Mouse (Mus musculus) hindbrain, postnatal 0 days (tissue): Measurements from ENCODE around the gene Dppa5a. TPM values are rescaled to one million over a fixed set of nuclear protein-coding genes. Genes with fewer than 3 reads are reported as not detected.

ENCODE experiments used
- ATAC-seq: fragments of 200-750 bp; cut with Nextera tagmentation; 2 replicates; pipeline ENCODE4 v1.8.0; 2017; ENCODE audit warnings: mild to moderate bottlenecking, moderate TSS enrichment, moderate library complexity
- DNase-seq: peaks from one replicate; pipeline ENCODE4 v3.0.0-alpha.2; 2015; ENCODE audit warnings: low spot score
- H3K27ac ChIP-seq: fragments of 300-500 bp; sonication (generic); 2 replicates; pipeline ENCODE4 v1.5.1; 2014; ENCODE audit warnings: mild to moderate bottlenecking
- H3K27me3 ChIP-seq: fragments of 300-500 bp; sonication (generic); 2 replicates; pipeline ENCODE4 v1.6.1; 2014; ENCODE audit warnings: low read length, mixed read lengths; ENCODE audit not compliant: insufficient read depth
- H3K36me3 ChIP-seq: fragments of 300-500 bp; sonication (generic); 2 replicates; pipeline ENCODE4 v1.6.1; 2014; ENCODE audit warnings: low read length, mixed read lengths; ENCODE audit not compliant: insufficient read depth
- H3K4me1 ChIP-seq: fragments of 300-500 bp; sonication (generic); 2 replicates; pipeline ENCODE4 v1.6.1; 2014; ENCODE audit warnings: antibody characterized with exemption, low read length, mixed read lengths; ENCODE audit not compliant: insufficient read depth
- H3K4me2 ChIP-seq: fragments of 300-500 bp; sonication (generic); 2 replicates; pipeline ENCODE4 v1.6.1; 2014; ENCODE audit warnings: low read depth, mild to moderate bottlenecking, low read length, moderate library complexity, mixed read lengths
- H3K4me3 ChIP-seq: fragments of 300-500 bp; sonication (generic); 2 replicates; pipeline ENCODE4 v1.5.1; 2014; ENCODE audit warnings: low read length
- H3K9ac ChIP-seq: fragments of 300-500 bp; sonication (generic); replicated peaks from 2 replicates; pipeline ENCODE4 v1.6.1; 2014; ENCODE audit warnings: mild to moderate bottlenecking, low read length, moderate library complexity, mixed read lengths
- H3K9me3 ChIP-seq: fragments of 300-500 bp; sonication (generic); 2 replicates; pipeline ENCODE4 v1.6.1; 2016; ENCODE audit warnings: low read length, mixed read lengths
- CTCF ChIP-seq: IDR thresholded peaks from 2 replicates; pipeline ENCODE4 v1.5.1; 2016; ENCODE audit warnings: antibody characterized with exemption, control low read depth, low read depth
- WGBS: fragments of 180-500 bp; shearing (Covaris S2); extraction: QIAGEN DNeasy Blood & Tissue Kit; methylation state at CpG from one replicate; pipeline ENCODE4 v1.1.7; 2014; 5-methylcytosine and 5-hydroxymethylcytosine counted together
- polyA plus RNA-seq: library from polyadenylated mRNA; unstranded; fragments of >200 nt; fragmentation: Nextera tagmentation; extraction: Ambion mirVana; gene quantifications from 2 replicates; pipeline ENCODE4 v1.2.1, GENCODE M21; 2015
- total RNA-seq: library from RNA; depleted of rRNA; stranded (reverse); fragments of >200 nt; gene quantifications from 2 replicates; pipeline ENCODE4 v1.2.3, GENCODE M21; 2014

The Dppa5a gene
- total and polyA plus RNA-seq, 2 experiments from 2014 or later: 1.8 to 6.2 TPM

DNA sequence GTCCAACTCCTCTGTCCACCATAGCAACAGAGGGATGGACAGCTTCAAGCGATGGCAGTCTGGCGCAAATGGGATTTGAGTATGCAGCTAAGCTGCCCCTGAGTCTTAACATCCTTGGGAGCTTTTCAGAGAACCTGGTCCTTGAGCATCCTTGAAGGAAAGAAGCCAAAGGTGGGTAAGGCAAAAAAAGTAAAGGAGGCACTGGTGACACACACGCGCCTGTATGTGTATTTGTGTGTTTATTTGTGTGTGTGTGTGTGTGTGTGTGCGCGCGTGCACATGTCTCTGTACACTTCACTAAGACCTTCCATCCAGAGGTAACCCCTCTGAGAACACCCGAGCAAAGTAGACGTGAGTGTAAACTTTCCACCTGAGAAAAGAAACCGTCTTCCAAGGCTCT is 25.8 kb upstream of the Dppa5a start:
- no peak overlapping the region for H3K27ac ChIP-seq
- H3K27me3 ChIP-seq: peaks cover 33% of the 10 kb centered on the region
- no peak overlapping the region for H3K4me3 ChIP-seq
- 94% methylated on average over 10 of the region's 10 CpGs for WGBS
- H3K4me2 ChIP-seq: no peak overlapping the region
- H3K36me3 ChIP-seq: no peaks in the 10 kb centered on the region
- no peak overlapping the region for H3K9ac ChIP-seq
- no peaks in the 10 kb centered on the region for H3K9me3 ChIP-seq
- H3K4me1 ChIP-seq: no peaks in the 10 kb centered on the region
- no peak for TF ChIP-seq CTCF
- ATAC-seq: no peak
- DNase-seq: no peak

DNA sequence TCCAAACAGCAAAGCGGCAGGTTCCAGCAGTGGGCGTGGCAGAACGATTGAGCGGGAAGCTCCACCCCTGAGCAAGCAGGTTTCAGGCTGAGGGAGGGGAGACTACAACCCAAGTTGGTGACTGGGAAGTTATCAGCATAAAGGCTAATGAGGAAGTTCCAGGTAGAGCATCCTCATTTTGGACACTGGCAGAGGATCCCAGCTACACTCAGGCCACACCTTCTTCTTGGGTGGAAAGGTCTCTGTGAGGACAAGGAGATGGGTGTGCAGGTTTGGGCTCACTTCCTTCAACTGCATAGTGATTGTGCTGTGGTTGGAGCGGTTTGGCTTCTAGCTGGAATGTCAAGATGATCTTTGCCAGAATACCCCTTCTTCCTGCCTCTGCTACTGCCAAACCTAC is 22.0 kb upstream of the Dppa5a start:
- ATAC-seq (no peak), DNase-seq (no peak)
- whole genome bisulfite sequencing: 50% methylated on average over 5 of the region's 5 CpGs
- no peak overlapping the region for H3K4me2 ChIP-seq
- no peaks in the 10 kb centered on the region for H3K9me3 ChIP-seq
- no peak overlapping the region for H3K27ac ChIP-seq
- H3K4me3 ChIP-seq: no peak overlapping the region
- no peak overlapping the region for H3K9ac ChIP-seq
- no peaks in the 10 kb centered on the region for H3K36me3 ChIP-seq
- no peak for TF ChIP-seq CTCF
- no peaks in the 10 kb centered on the region for H3K4me1 ChIP-seq
- H3K27me3 ChIP-seq: peaks cover 16% of the 10 kb centered on the region

- no peak for DNase-seq
- Histone ChIP-seq H3K4me3 (no peak overlapping the region), H3K4me1 (no peaks in the 10 kb centered on the region), H3K27me3 (no peaks in the 10 kb centered on the region), H3K27ac (no peak overlapping the region), H3K9me3 (no peaks in the 10 kb centered on the region), H3K9ac (no peak overlapping the region), H3K36me3 (no peaks in the 10 kb centered on the region), H3K4me2 (no peak overlapping the region)
- ATAC-seq: no peak
- TF ChIP-seq CTCF: no peak
- WGBS: 83% methylated on average over 7 of the region's 7 CpGs
Observed at GRCm38 (mm10) chr9:78386947-78387346, 19.0 kb upstream of the Dppa5a start.

DNA sequence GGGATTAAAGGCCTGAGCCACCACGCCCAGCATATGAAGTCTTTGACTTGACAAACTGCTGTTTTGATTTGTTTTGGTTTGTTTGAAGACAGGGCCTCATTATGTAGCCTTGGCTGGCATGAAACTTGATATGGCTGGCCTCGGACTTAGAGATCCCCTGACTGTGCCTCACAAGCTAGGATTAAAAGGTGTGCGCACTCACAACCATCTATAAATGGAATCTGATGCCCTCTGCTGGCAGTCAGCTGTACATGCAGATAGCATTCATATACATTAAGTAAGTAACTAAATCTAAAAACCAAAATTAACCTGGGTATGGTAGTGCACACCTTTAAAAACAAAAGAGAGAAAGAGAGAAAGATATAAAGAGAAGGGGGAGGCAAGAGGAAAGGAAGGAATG is 17.9 kb upstream of the Dppa5a start:
- no peak overlapping the region for H3K4me2 ChIP-seq
- H3K27ac ChIP-seq: no peak overlapping the region
- DNase-seq: peak; percentile 26
- WGBS: 52% methylated on average over 3 of the region's 3 CpGs
- no peak overlapping the region for H3K4me3 ChIP-seq
- TF ChIP-seq CTCF: peak; percentile 62
- no peak for ATAC-seq
- no peak overlapping the region for H3K9ac ChIP-seq
- no peaks in the 10 kb centered on the region for H3K9me3 ChIP-seq
- H3K4me1 ChIP-seq: no peaks in the 10 kb centered on the region
- no peaks in the 10 kb centered on the region for H3K36me3 ChIP-seq
- H3K27me3 ChIP-seq: no peaks in the 10 kb centered on the region

DNA sequence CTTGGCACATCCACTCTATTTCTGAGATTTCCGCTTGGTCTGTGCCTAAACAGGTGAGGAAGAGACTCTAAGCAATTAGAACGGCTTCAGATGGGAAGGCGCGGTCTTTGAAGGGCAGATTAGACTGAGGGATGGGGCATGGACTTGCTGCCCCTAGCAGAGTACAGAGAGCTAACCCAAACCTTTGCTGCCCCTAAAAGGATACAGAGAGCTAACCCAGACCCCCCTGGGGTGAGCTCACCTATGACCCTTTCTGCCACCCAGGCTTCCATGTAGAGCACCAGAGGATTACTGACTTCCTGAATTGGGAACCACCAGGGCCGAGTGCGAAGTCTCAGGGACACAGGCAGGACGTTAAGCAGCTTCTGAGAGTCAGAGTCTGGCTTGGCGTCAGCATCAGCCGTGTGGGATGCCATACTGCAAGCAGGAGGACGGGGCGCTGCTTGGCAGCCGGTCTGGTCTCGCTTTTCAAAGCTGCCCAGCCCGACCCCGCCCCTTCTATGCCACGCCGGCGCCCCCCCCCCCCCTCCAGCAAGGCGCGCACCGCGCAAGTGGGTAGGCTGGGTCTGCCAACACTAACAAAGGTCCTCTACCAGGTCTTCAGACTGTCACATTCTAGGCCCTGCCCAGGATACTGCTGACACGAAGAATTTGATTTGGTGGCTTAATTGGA is 10.3 kb upstream of the Dppa5a start, which contains the start of gene Ooep:
Gene Ooep (minus strand): TSS at position 613 of the 673 bp plus-strand sequence.
- H3K9ac ChIP-seq: peak within 1 kb of the TSS; percentile 53
- no peaks in the 10 kb centered on the region for H3K9me3 ChIP-seq
- H3K4me1 ChIP-seq: no peaks in the 10 kb centered on the region
- DNase-seq: peak; percentile 84
- H3K4me2 ChIP-seq: peak within 1 kb of the TSS; percentile 65
- WGBS: 1% methylated on average over 23 of the region's 23 CpGs
- peak; percentile 50 for TF ChIP-seq CTCF
- peak within 1 kb of the TSS; percentile 54; the same call in 1 of the 2 replicates for H3K27ac ChIP-seq
- ATAC-seq: peak; percentile 95
- peak within 1 kb of the TSS; percentile 26 for H3K4me3 ChIP-seq
- no peaks in the 10 kb centered on the region for H3K36me3 ChIP-seq
- H3K27me3 ChIP-seq: no peaks in the 10 kb centered on the region

- DNase-seq: no peak
- WGBS: 31% methylated on average over 8 of the region's 8 CpGs
- Histone ChIP-seq H3K4me1 (no peaks in the 10 kb centered on the region), H3K4me2 (peak overlapping the region; percentile 65), H3K27me3 (no peaks in the 10 kb centered on the region), H3K4me3 (peak overlapping the region; percentile 26), H3K9me3 (no peaks in the 10 kb centered on the region), H3K9ac (peak overlapping the region; percentile 53; the same call in 1 of the 2 replicates), H3K36me3 (no peaks in the 10 kb centered on the region), H3K27ac (peak overlapping the region; percentile 54; the same call in 1 of the 2 replicates)
- no peak for ATAC-seq
- no peak for TF ChIP-seq CTCF
Observed at GRCm38 (mm10) chr9:78377546-78377945, 9.6 kb upstream of the Dppa5a start.

GRCm38 (mm10) chr9:78375486-78375885 is 7.5 kb upstream of the Dppa5a start:
- Histone ChIP-seq H3K9me3 (no peaks in the 10 kb centered on the region), H3K36me3 (no peaks in the 10 kb centered on the region), H3K9ac (no peak overlapping the region), H3K4me1 (no peaks in the 10 kb centered on the region), H3K27me3 (no peaks in the 10 kb centered on the region), H3K27ac (no peak overlapping the region), H3K4me2 (no peak overlapping the region), H3K4me3 (no peak overlapping the region)
- no peak for DNase-seq
- no peak for ATAC-seq
- WGBS: 85% methylated on average over 4 of the region's 4 CpGs
- TF ChIP-seq CTCF: no peak
